Mouse (Mus musculus) testis, adult 2 months (tissue): Measurements from ENCODE around the gene N6amt1. TPM values are rescaled to one million over a fixed set of nuclear protein-coding genes. Genes with fewer than 3 reads are reported as not detected.
A peak's percentile ranks its signal among the peaks of the same experiment; 100 is the strongest.

Source experiments
- H3K27ac ChIP-seq: fragments of 200-500 bp; 2 replicates; pipeline ENCODE4 v1.5.1; 2012; ENCODE audit warnings: low read depth, low read length; ENCODE audit not compliant: control insufficient read depth, insufficient read depth
- H3K27me3 ChIP-seq: fragments of 200-500 bp; 2 replicates; pipeline ENCODE4 v1.6.1; 2012; ENCODE audit warnings: mild to moderate bottlenecking, low read length, moderate library complexity; ENCODE audit not compliant: control insufficient read depth, insufficient read depth
- H3K36me3 ChIP-seq: fragments of 200-500 bp; 2 replicates; pipeline ENCODE4 v1.6.1; 2012; ENCODE audit warnings: mild to moderate bottlenecking, low read length; ENCODE audit not compliant: control insufficient read depth, insufficient read depth
- H3K4me1 ChIP-seq: fragments of 200-500 bp; 2 replicates; pipeline ENCODE4 v1.6.1; 2012; ENCODE audit warnings: low read length; ENCODE audit not compliant: control insufficient read depth, insufficient read depth
- H3K4me3 ChIP-seq: fragments of 200-500 bp; 2 replicates; pipeline ENCODE4 v1.5.1; 2012; ENCODE audit warnings: low read depth, mild to moderate bottlenecking, low read length, moderate library complexity, mixed read lengths; ENCODE audit not compliant: control insufficient read depth
- CTCF ChIP-seq: fragments of 200-500 bp; IDR thresholded peaks from 2 replicates; pipeline ENCODE4 v1.5.1; 2012; ENCODE audit warnings: low read depth, mild to moderate bottlenecking, inconsistent platforms, low read length, moderate library complexity; ENCODE audit not compliant: control insufficient read depth, insufficient read depth, insufficient replicate concordance
- POLR2A ChIP-seq: fragments of 200-500 bp; IDR thresholded peaks from 2 replicates; pipeline ENCODE4 v1.6.1; 2012; ENCODE audit warnings: low read depth, mild to moderate bottlenecking, inconsistent platforms, low read length, moderate library complexity; ENCODE audit not compliant: control insufficient read depth
- polyA plus RNA-seq: library from polyadenylated mRNA; depleted of rRNA; stranded (reverse); fragments of >200 nt; gene quantifications from 2 replicates; pipeline ENCODE4 v1.2.3, GENCODE M21; 2012

N6amt1 gene
- polyA plus RNA-seq, 1 experiment, result 3.6 TPM

GRCm38 (mm10) chr16:87319541-87320251, 34.3 kb upstream of the N6amt1 start:
- H3K27ac ChIP-seq, result peak overlapping the region; percentile 13; the same call in 1 of the 2 replicates
- no peaks in the 10 kb centered on the region; the same call in 1 of the 2 replicates for H3K4me1 ChIP-seq
- no peaks in the 10 kb centered on the region for H3K36me3 ChIP-seq
- TF ChIP-seq CTCF (no peak), POLR2A (no peak)
- H3K4me3 ChIP-seq, result no peak overlapping the region
- H3K27me3 ChIP-seq, result no peaks in the 10 kb centered on the region

GRCm38 (mm10) chr16:87320252-87320555, 33.8 kb upstream of the N6amt1 start:
- no peaks in the 10 kb centered on the region; the same call in 1 of the 2 replicates for H3K4me1 ChIP-seq
- H3K36me3 ChIP-seq, result no peaks in the 10 kb centered on the region
- H3K4me3 ChIP-seq, result no peak overlapping the region
- no peaks in the 10 kb centered on the region for H3K27me3 ChIP-seq
- H3K27ac ChIP-seq, result peak overlapping the region; percentile 13; the same call in 1 of the 2 replicates
- TF ChIP-seq CTCF (no peak), POLR2A (no peak)

- Histone ChIP-seq H3K4me3 (no peak overlapping the region), H3K36me3 (no peaks in the 10 kb centered on the region), H3K4me1 (peaks cover 3% of the 10 kb centered on the region), H3K27me3 (no peaks in the 10 kb centered on the region), H3K27ac (no peak overlapping the region)
- TF ChIP-seq POLR2A, result no peak
- TF ChIP-seq CTCF, result no peak
Observed at GRCm38 (mm10) chr16:87324571-87324970, 29.4 kb upstream of the N6amt1 start.

GRCm38 (mm10) chr16:87329986-87330385, 24.0 kb upstream of the N6amt1 start:
- H3K27me3 ChIP-seq, result no peaks in the 10 kb centered on the region
- H3K27ac ChIP-seq, result no peak overlapping the region
- H3K4me1 ChIP-seq, result peaks cover 3% of the 10 kb centered on the region; the same call in 1 of the 2 replicates
- TF ChIP-seq POLR2A, result no peak
- no peak for TF ChIP-seq CTCF
- peak overlapping the region; percentile 71 for H3K4me3 ChIP-seq
- no peaks in the 10 kb centered on the region for H3K36me3 ChIP-seq

- TF ChIP-seq CTCF, result no peak
- TF ChIP-seq POLR2A, result no peak
- Histone ChIP-seq H3K36me3 (no peaks in the 10 kb centered on the region), H3K27ac (no peak overlapping the region), H3K4me3 (no peak overlapping the region), H3K4me1 (no peaks in the 10 kb centered on the region), H3K27me3 (no peaks in the 10 kb centered on the region)
Observed at GRCm38 (mm10) chr16:87334756-87335155, 19.2 kb upstream of the N6amt1 start.

GRCm38 (mm10) chr16:87341043-87341572, 12.9 kb upstream of the N6amt1 start:
- Histone ChIP-seq H3K4me1 (no peaks in the 10 kb centered on the region), H3K36me3 (no peaks in the 10 kb centered on the region), H3K4me3 (no peak overlapping the region), H3K27ac (no peak overlapping the region), H3K27me3 (no peaks in the 10 kb centered on the region)
- TF ChIP-seq CTCF, result no peak
- no peak for TF ChIP-seq POLR2A

- H3K4me3 ChIP-seq, result no peak overlapping the region
- no peaks in the 10 kb centered on the region for H3K4me1 ChIP-seq
- no peak overlapping the region for H3K27ac ChIP-seq
- TF ChIP-seq CTCF (no peak), POLR2A (no peak)
- no peaks in the 10 kb centered on the region for H3K27me3 ChIP-seq
- H3K36me3 ChIP-seq, result no peaks in the 10 kb centered on the region
Observed at GRCm38 (mm10) chr16:87348133-87348532, 5.9 kb upstream of the N6amt1 start.
